In genomic region chr7:18891872-18892599, GRCm38 (mm10) we compare ENCODE assay signal across 7 mouse cellular contexts. TPM values are rescaled to one million over a fixed set of nuclear protein-coding genes. Genes with fewer than 3 reads are reported as not detected.
DNase-seq lines count a peak whose midpoint lies in the region; ATAC-seq lines count a peak whose summit lies in the region.

No protein-coding gene starts in this region.

- WGBS in embryonic facial prominence, embryonic 10.5 days, result 22% methylated on average over 33 of the region's 33 CpGs
- 22% methylated on average over 33 of the region's 33 CpGs for WGBS in limb, embryonic 10.5 days
- WGBS in midbrain, embryonic 13.5 days, result 22% methylated on average over 33 of the region's 33 CpGs

- peak overlapping the region; percentile 71 for H3K9ac ChIP-seq in midbrain, embryonic 13.5 days (replicated peaks)

- H3K9me3 ChIP-seq in embryonic facial prominence, embryonic 10.5 days, result no peaks in the 10 kb centered on the region
- H3K9me3 ChIP-seq in limb, embryonic 10.5 days (replicated peaks), result no peaks in the 10 kb centered on the region
- no peaks in the 10 kb centered on the region for H3K9me3 ChIP-seq in midbrain, embryonic 13.5 days

- H3K27me3 ChIP-seq in embryonic facial prominence, embryonic 10.5 days (replicated peaks; ENCODE audit: low read depth, poor library complexity, severe bottlenecking), result peaks cover 34% of the 10 kb centered on the region
- H3K27me3 ChIP-seq in limb, embryonic 10.5 days (ENCODE audit: low read depth, poor library complexity, severe bottlenecking), result peaks cover 30% of the 10 kb centered on the region
- H3K27me3 ChIP-seq in midbrain, embryonic 13.5 days, result peaks cover 11% of the 10 kb centered on the region

- H3K4me1 ChIP-seq in embryonic facial prominence, embryonic 10.5 days, result peaks cover 25% of the 10 kb centered on the region
- peaks cover 22% of the 10 kb centered on the region for H3K4me1 ChIP-seq in limb, embryonic 10.5 days
- H3K4me1 ChIP-seq in midbrain, embryonic 13.5 days (replicated peaks), result peaks cover 30% of the 10 kb centered on the region

- peak overlapping the region; percentile 77 for H3K4me2 ChIP-seq in midbrain, embryonic 13.5 days (replicated peaks)

- H3K36me3 ChIP-seq in embryonic facial prominence, embryonic 10.5 days (replicated peaks), result no peaks in the 10 kb centered on the region; the same call in 1 of the 2 replicates
- H3K36me3 ChIP-seq in limb, embryonic 10.5 days, result 0 out of 2 replicates have a peak, but pooled peaks cover 9% of the 10 kb centered on the region
- no peaks in the 10 kb centered on the region for H3K36me3 ChIP-seq in midbrain, embryonic 13.5 days

- peak overlapping the region; percentile 73 for H3K27ac ChIP-seq in embryonic facial prominence, embryonic 10.5 days (replicated peaks)
- H3K27ac ChIP-seq in limb, embryonic 10.5 days, result peak overlapping the region; percentile 57; the same call in 1 of the 2 replicates
- no peak overlapping the region for H3K27ac ChIP-seq in midbrain, embryonic 13.5 days

- peak; percentile 87 for ATAC-seq in granulocyte monocyte progenitor cell, adult 5-6 weeks (replicated peaks; ENCODE audit: poor library complexity, severe bottlenecking)
- peak; percentile 63 for ATAC-seq in midbrain, embryonic 13.5 days

- DNase-seq in adrenal gland, postnatal 14 days, result peak; percentile 92
- peak; percentile 92 for DNase-seq in embryonic facial prominence, embryonic 10.5 days (ENCODE audit: low spot score)
- peak; percentile 82 for DNase-seq in kidney, adult 11 months
- peak; percentile 93 for DNase-seq in limb, embryonic 10.5 days (ENCODE audit: low spot score)
- peak; percentile 54 for DNase-seq in spleen, adult 12 weeks (ENCODE audit: low spot score)

- peak overlapping the region; percentile 59 for H3K4me3 ChIP-seq in embryonic facial prominence, embryonic 10.5 days
- H3K4me3 ChIP-seq in limb, embryonic 10.5 days, result peak overlapping the region; percentile 54
- H3K4me3 ChIP-seq in midbrain, embryonic 13.5 days (replicated peaks), result peak overlapping the region; percentile 48

RNA-seq across cellular contexts. Expression of gene Ccdc61, which starts 18.2 kb away (rescaled TPM):
- total RNA-seq in adrenal gland, postnatal 14 days (2021), result 12.2 and 12.9 TPM in 2 replicates
- polyA plus RNA-seq in embryonic facial prominence, embryonic 10.5 days (2016; fragmentation: Nextera tagmentation; extraction: Ambion mirVana), result 30.9 and 34.8 TPM in 2 replicates
- total RNA-seq in granulocyte monocyte progenitor cell, adult 5-6 weeks (2014; fragmentation: Nextera tagmentation), result 34.6 and 45.4 TPM in 2 replicates
- 11.4 and 12.1 TPM in 2 replicates for total RNA-seq in granulocyte monocyte progenitor cell, adult 5-6 weeks (2017)
- polyA plus RNA-seq in limb, embryonic 10.5 days (2016; fragmentation: Nextera tagmentation; extraction: Ambion mirVana), result 34.1 and 37.6 TPM in 2 replicates
- polyA plus RNA-seq in midbrain, embryonic 13.5 days (2015; fragmentation: Nextera tagmentation; extraction: Ambion mirVana), result 20.0 and 23.6 TPM in 2 replicates

RNA-seq across cellular contexts. Expression of gene Pglyrp1, which starts 20.9 kb away (rescaled TPM):
- total RNA-seq in adrenal gland, postnatal 14 days (2021), result 2.3 and 4.5 TPM in 2 replicates
- 0.69 and 0.70 TPM in 2 replicates for polyA plus RNA-seq in embryonic facial prominence, embryonic 10.5 days (2016; fragmentation: Nextera tagmentation; extraction: Ambion mirVana)
- total RNA-seq in granulocyte monocyte progenitor cell, adult 5-6 weeks (2014; fragmentation: Nextera tagmentation), result 112 and 117 TPM in 2 replicates
- total RNA-seq in granulocyte monocyte progenitor cell, adult 5-6 weeks (2017), result 17.6 and 21.2 TPM in 2 replicates
- 0.33 and 0.58 TPM in 2 replicates for polyA plus RNA-seq in limb, embryonic 10.5 days (2016; fragmentation: Nextera tagmentation; extraction: Ambion mirVana)
- 9.2 and 12.8 TPM in 2 replicates for polyA plus RNA-seq in midbrain, embryonic 13.5 days (2015; fragmentation: Nextera tagmentation; extraction: Ambion mirVana)

RNA-seq across cellular contexts. Expression of gene Nova2, which starts 33.7 kb away (rescaled TPM):
- 7.2 and 8.0 TPM in 2 replicates for total RNA-seq in adrenal gland, postnatal 14 days (2021)
- 0.98 and 1.5 TPM in 2 replicates for polyA plus RNA-seq in embryonic facial prominence, embryonic 10.5 days (2016; fragmentation: Nextera tagmentation; extraction: Ambion mirVana)
- total RNA-seq in granulocyte monocyte progenitor cell, adult 5-6 weeks (2014; fragmentation: Nextera tagmentation), result not detected in 2 replicates
- total RNA-seq in granulocyte monocyte progenitor cell, adult 5-6 weeks (2017), result not detected in 2 replicates
- polyA plus RNA-seq in limb, embryonic 10.5 days (2016; fragmentation: Nextera tagmentation; extraction: Ambion mirVana), result 0.23 and 0.28 TPM in 2 replicates
- polyA plus RNA-seq in midbrain, embryonic 13.5 days (2015; fragmentation: Nextera tagmentation; extraction: Ambion mirVana), result 16.5 and 18.6 TPM in 2 replicates

RNA-seq across cellular contexts. Expression of gene Mill2, which starts 52.3 kb away (rescaled TPM):
- total RNA-seq in adrenal gland, postnatal 14 days (2021), result 5.1 and 6.3 TPM in 2 replicates
- polyA plus RNA-seq in embryonic facial prominence, embryonic 10.5 days (2016; fragmentation: Nextera tagmentation; extraction: Ambion mirVana), result not detected in 2 replicates
- total RNA-seq in granulocyte monocyte progenitor cell, adult 5-6 weeks (2014; fragmentation: Nextera tagmentation), result 0.34 TPM in 1 of 2 replicates, not detected in the other
- 0.04 TPM in 1 of 2 replicates, not detected in the other for total RNA-seq in granulocyte monocyte progenitor cell, adult 5-6 weeks (2017)
- polyA plus RNA-seq in limb, embryonic 10.5 days (2016; fragmentation: Nextera tagmentation; extraction: Ambion mirVana), result not detected in 2 replicates
- polyA plus RNA-seq in midbrain, embryonic 13.5 days (2015; fragmentation: Nextera tagmentation; extraction: Ambion mirVana), result 0.40 and 0.44 TPM in 2 replicates
